Mouse (Mus musculus): ENCODE results near the gene Platr25. TPM values are rescaled to one million over a fixed set of nuclear protein-coding genes. Genes with fewer than 3 reads are reported as not detected.

Gene Platr25
- 13.5 and 13.8 TPM in 2 replicates for polyA plus RNA-seq (2021; fragmentation: Nextera tagmentation)
- long read RNA-seq, experiment 1, partial matches to known transcripts = 0 of 9 reads
- long read RNA-seq, experiment 1, other reads (novel, unspliced or antisense) = 2 of 9 reads
- long read RNA-seq, experiment 2, transcript Platr25-204 (4 exons, 2,458 nt) = minor isoform, 12 of 37 reads
- long read RNA-seq, experiment 2, transcript Platr25-205 (4 exons, 615 nt) = major isoform, 23 of 37 reads
- long read RNA-seq, experiment 2, partial matches to known transcripts = 0 of 37 reads
- long read RNA-seq, experiment 2, other reads (novel, unspliced or antisense) = 2 of 37 reads

GRCm38 (mm10) chr13:62760432-62761415 is at the start of gene Platr25:
TSS of gene Platr25 (minus strand) at chr13:62760709.

GRCm38 (mm10) chr13:62785199-62786134 is 25.0 kb upstream of the Platr25 start, which contains the start of gene Gm5141:
TSS of gene Gm5141 (minus strand) at chr13:62785808.

GRCm38 (mm10) chr13:62623577-62624276 is 136.8 kb downstream of the Platr25 start, which contains the start of gene 6720489N17Rik:
TSS of gene 6720489N17Rik (minus strand) at chr13:62624182.

Small RNAs within 50 kb of the gene (microRNA-seq; reads per million reads assigned to microRNA genes)
- gene Gm24020 (not detected), gene Gm24588 (not detected), gene Mir713 (not detected)

Other genes with a start within 250 kb of the Platr25 start
- not detected in 2 replicates for gene Zfp935, start 202.2 kb downstream of the Platr25 start, polyA plus RNA-seq (2021; fragmentation: Nextera tagmentation)
- 6.4 and 6.7 TPM in 2 replicates for gene Zfp934, start 189.5 kb downstream of the Platr25 start, polyA plus RNA-seq (2021; fragmentation: Nextera tagmentation)
- gene 6720489N17Rik, start 136.5 kb downstream of the Platr25 start, polyA plus RNA-seq (2021; fragmentation: Nextera tagmentation) = 3.0 and 5.7 TPM in 2 replicates
- 2.7 and 3.8 TPM in 2 replicates for gene Gm5141, start 25.1 kb upstream of the Platr25 start, polyA plus RNA-seq (2021; fragmentation: Nextera tagmentation)
- gene Fbp2, start 97.7 kb upstream of the Platr25 start, polyA plus RNA-seq (2021; fragmentation: Nextera tagmentation) = 0.10 TPM in 1 of 2 replicates, not detected in the other
- 0.19 and 0.45 TPM in 2 replicates for gene Fbp1, start 127.6 kb upstream of the Platr25 start, polyA plus RNA-seq (2021; fragmentation: Nextera tagmentation)
- 27.1 and 31.2 TPM in 2 replicates for gene 2010111I01Rik, start 204.2 kb upstream of the Platr25 start, polyA plus RNA-seq (2021; fragmentation: Nextera tagmentation)